Mouse (Mus musculus) MN1 (cell line): ENCODE data around the gene Ssr4.
"Not testable (repeated sequence)": the region's sequence is repeated elsewhere in the genome, so short reads cannot be mapped to it uniquely, and the experiment has no call there.

Experiments
- DNase-seq: peaks from one replicate; pipeline ENCODE4 v3.0.0-alpha.2; 2016; ENCODE audit warnings: low spot score

Ssr4 gene

DNA sequence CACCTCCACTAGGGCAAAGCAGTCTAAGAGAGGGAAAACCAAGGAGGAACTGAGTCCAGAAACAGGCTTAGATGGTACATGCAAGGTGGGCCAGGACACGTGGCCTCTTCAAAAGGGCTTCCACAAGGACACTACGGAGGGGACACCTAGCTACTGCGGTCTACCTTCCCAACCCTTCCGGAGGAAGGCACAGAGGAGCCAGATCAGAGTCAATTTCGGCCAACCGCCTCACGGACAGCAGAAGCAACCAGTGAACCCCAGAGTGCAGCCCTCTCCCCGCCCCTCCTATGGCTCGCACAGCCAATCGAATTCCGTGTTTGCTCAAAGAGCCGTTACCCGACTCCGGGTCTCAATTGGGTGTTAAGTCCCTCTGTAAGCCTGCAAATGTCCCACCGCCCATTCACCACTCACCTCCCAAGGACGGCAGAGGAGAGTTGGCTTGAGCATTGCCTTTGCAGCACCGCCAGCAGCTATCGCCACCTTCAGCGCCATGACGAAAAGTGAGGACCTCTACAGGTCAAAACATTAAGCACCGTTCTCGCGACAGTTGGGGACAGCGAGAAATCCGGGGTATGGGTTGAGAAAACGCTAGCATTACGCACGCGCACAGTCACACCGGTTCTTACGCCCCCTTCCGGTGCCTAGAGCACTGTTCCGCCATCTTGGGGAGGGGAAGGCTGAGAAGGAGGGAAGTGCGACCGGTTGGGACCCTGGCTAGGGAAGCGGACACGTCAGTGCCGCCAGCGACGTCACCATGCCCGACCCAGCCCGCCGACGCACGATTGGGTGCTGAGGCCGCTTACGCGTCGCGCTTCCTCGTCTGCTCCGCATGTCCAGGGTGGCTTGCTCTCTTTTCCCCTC lies at the start of gene Ssr4, which contains the start of gene Idh3g:
Ssr4 (plus strand) TSS at position 665 of the 861 bp plus-strand sequence.
Idh3g (minus strand) TSS at position 534 of the 861 bp plus-strand sequence.
- peak; percentile 97 for DNase-seq

DNA sequence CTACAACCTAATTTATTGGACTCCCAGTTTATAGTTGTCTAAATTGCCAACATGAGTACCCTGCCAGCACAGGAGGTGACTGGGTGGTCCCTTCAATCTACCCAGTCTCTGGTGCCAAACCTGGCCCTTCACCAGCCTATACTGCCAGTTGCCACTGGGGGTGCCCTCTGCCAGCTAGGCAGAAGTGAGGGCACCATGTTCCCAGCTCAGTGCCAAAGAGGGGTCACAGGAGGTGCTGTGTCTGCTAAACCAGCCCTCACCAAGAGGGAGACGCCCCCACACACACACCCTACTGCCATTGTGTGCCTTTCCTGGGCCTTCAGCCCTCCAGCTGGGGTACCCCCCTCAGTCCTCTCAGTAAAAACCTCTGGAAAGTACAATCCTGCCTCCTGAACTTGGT lies 48.7 kb upstream of the Ssr4 start:
- DNase-seq = no peak

DNA sequence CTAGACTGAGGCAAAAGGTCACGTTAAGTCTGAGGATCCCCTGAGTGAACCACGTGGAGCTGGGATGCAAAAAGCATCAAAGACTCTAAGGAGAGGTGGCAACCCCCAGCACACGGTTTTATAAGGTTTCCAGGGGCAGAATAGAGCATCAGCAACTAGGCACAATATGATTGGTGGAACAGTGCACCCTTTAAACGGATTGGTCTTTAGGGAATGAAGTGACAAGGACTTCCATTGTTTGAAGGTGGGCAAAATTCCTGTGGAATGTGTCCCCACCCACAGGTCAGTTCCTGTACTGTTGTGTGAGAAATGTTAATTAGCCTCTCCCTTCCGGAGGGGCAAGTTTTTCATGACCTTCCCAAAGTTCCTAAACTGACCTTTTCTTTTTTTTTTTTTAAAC lies 47.7 kb upstream of the Ssr4 start:
- no peak for DNase-seq

DNA sequence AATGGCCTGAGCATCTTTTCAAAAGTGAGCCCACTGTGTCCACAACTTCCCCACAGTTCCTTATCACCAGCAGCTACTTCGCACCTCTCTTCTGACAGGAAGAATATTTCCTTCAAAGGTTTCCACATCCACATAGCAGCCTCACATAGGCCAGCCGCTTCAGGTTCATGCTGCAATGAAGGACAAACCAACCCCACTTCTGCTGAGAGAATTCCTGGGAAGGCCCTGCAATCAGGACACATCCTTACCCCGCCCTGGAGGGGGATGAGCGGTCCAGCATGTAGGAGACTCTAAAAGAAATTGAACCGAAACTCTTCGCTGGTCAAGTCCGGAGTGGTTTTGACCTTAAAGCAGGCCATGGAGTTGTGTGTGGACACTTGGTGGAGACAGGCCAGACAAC lies 47.0 kb upstream of the Ssr4 start:
- DNase-seq = not testable (repeated sequence)

DNA sequence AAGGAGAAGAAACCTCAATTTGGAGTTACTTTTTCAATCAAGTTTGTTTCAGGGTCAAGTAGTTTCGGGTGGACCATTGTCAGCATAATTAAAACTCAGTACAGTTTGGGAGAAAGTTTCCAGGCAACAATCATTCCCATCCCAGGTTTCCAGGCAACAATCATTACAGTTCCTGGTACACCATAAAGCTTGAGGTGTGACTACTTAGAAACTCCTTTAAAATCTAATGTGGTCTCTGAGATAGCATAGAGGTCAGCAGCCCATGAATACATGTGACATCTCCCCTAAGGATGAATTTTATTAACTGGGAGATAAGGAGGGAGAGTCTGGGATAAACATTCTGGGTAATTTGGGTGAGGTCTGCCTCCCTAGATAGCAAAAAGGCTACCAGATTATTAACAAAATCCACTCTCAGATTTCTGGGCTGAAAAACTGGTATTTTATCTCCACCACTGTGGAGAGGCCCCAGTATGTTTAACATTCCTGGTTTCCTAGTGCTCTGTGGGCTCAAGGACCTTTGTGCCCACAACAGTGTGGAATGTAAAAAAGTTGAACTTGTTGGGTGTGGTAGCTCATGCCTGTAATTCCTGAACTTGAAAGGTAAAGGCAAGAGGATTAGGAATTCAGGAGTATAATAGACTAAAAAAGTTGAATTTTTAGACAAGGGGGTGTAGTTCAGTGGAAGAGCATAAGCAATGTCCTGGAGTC lies 41.9 kb upstream of the Ssr4 start:
- no peak for DNase-seq

DNA sequence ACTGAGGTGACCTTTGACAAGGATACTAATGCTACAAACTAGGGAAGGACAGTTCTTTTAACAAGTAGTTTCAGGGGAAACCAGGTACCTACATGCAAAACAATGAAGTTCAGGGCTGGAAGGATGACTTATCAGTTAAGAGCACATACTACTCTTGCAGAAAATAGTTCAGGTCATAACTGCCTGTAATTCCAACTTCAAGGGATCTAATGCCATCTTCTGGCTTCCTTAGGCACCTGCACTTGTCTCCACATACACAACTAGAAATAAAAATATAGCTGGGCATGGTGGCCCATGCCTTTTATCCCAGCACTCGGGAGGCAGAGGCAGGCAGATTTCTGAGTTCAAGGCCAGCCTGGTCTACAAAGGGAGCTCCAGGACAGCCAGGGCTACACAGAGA lies 37.9 kb upstream of the Ssr4 start:
- DNase-seq = no peak

DNA sequence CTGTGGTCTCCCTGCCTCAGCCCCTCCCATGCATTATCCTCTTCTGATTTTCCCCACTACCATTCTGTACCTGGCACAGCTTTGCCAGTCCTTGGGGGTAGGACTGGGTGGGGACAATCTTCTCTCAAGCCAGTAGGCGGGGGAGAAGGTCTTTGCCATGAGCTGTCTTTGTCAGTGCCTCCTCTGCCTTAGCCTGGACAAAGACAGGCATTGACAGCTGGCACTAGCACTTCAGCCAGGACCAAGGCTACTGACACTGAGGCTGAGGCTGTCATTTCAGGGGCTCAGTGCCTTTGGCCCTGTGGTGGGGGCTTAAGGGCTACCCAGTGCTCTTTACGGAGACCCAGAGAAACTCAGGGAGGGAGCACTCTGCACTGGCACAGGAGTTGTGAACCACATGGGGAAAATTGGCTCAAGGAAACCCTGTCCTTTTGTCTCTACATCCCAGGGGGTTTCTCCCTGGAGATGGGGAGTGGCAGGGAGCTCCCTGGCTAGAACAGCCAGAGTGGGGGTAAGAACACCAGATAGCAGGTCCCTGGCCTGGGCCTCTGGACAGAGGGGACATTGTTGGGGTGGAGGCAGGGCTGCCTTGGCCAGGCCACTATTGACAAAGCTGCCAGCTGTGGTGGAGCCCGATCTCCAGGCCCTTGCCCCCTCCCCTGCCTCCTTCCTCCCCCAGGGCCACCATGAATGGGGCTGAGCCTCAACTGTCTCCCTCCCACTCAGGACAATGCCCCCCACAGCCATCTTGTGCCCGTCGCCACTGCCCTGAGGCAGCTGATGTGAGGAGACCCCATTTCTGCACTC lies 30.3 kb upstream of the Ssr4 start, which contains the start of gene Plxnb3:
Plxnb3 (plus strand) TSS at position 757 of the 807 bp plus-strand sequence.
- DNase-seq = no peak

DNA sequence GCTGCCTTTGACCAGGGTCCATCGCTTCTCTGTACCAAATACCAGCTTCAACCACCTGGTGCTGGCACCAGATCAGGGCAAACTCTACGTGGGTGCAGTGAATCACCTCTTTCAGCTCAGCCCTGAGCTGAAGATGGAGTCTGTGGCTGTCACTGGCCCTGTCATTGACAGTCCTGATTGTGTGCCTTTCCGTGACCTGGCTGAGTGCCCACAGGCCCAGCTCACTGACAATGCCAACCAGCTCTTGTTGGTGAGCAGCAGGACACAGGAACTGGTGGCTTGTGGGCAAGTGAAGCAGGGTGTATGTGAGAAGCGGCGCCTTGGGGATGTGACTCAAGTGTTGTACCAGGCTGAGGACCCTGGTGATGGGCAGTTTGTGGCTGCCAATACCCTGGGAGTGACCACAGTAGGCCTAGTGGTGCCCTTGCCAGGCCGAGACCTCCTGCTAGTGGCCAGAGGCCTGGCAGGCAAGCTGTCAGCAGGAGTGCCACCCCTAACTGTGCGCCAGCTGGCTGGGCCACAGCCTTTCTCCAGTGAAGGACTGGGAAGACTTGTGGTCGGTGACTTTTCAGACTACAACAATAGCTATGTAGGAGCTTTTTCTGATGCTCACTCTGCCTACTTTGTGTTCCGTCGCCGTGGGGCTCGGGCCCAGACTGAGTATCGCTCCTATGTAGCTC lies 28.1 kb upstream of the Ssr4 start:
- no peak for DNase-seq

DNA sequence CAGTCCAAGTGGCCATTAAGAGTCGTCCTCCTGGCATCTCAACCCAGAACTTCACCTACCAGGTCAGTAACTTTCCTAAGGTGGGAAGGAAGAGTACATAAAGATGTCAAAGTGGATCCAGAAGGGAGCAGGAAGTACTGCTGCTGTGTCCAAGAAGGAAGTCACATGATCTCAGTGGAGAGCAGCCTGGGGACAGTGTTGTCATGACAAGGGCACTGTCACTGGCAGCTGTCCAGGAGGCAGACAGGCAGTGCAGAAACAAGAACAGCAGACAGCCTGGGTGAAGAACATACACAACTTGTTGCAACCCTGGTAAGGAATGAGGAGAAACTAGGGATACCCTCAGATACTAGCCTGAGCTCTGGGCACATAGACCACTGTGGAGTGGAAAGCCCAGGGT lies 21.5 kb upstream of the Ssr4 start:
- DNase-seq = no peak

DNA sequence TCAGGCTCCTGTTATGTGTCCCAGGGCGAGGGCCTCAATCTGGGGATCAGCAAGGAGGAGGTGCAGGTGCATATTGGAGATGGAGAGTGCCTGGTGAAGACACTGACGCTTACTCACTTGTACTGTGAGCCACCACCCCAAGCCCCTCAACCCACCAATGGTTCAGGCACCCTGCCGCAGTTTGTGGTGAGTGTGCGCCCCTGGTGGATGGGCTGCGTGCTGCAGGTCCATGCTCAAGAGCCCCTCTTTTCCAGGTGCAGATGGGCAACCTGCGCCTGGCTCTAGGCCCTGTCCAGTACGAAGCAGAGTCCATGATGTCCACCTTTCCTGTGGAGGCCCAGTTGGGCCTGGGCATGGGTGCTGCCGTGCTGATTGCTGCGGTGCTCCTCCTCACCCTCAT lies 19.6 kb upstream of the Ssr4 start:
- no peak for DNase-seq

DNA sequence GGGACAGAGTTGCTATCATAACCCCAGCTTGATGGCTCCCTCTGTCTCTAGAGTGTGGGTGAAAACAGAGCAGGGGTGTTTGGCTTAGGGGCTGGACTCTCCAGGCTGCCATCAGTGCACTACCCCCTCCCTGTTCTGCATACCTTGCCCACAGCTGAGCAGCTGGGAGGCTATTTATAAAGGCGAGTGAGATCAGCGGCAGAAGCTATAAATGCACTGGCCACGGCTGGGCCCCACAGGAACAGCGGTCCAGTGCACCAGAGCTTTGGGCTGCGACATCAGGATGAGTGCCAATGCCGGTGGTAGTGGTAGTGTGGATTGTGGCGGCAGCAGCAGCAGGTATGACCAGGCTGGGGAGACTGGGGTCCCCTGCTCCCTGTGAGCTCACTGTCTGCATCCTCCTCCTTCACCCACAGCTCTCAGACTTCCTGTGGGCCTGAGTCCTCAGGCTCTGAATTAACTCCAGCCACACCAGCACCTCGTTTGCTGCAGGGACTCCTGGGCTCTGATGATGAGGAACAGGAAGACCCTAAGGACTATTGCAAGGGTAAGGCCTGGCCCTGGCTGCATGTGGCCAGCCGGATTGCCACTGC lies 12.6 kb upstream of the Ssr4 start, which contains the start of gene Srpk3:
Srpk3 (plus strand) TSS at position 238 of the 593 bp plus-strand sequence.
- DNase-seq = no peak

DNA sequence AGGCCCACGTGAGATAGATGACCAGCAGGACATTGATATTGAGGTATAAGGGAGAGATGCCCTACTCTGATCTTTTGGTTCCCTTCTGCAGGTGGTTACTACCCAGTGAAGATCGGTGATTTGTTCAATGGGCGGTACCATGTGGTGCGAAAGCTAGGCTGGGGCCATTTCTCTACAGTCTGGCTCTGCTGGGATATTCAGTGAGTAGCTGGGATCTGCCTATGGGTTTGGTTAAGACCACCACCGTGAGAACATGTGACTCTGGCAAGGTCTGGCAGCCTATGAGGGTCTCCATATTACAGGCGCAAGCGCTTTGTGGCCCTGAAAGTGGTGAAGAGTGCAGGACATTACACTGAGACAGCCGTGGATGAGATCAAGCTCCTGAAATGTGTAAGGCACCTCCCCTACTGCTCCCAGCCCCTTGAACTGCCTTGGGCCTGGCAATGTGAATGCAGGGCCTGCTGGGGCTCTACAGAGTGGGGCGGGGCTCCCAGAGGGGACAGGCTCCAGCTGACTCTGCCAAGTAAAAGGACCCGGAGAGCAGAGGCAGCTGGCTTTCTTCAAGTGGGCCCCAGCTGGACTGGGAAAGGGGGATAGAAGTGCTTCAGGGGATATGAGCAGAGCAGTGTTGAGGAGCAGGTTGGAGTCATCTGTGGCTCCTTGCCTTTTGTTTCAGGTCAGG lies 11.9 kb upstream of the Ssr4 start:
- DNase-seq = peak; percentile 24

DNA sequence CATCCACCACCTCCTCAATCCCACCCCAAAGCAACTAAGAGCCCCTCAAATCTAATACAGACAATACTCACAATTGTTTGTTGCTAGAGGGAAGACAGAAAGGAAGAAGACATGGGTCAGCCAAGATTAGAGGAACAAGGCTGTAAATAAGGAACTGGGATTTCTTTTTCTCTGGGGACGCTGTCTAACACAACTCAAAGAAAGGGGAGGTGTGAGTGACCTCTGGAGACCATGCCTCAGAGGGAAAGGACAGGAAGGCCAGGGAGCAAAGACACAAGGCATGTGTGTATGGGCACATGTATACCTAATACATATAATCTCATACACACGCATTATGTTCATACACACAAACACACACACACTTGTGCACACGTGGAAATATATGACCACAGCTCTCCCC lies 4.6 kb upstream of the Ssr4 start:
- DNase-seq = no peak

DNA sequence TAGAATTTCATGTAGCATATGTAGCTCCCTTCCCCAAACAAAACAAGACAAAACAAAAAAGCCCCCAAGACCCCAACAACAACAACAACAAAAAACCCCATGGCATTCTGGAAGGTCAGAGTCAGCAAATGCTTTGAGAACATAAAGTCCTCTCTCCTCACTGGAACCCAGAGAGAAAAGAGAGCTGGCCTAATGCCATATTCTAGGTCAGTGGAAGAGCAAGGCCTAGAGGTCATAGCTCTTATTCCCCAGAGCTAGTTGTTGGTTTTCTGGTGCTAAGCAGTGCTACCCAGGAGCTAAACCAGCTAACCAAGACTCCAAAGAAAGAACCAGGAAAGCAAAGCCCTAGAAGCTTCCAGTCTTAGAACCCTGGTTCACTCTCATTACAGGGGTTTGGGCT lies 1.2 kb upstream of the Ssr4 start:
- DNase-seq = peak; percentile 18

DNA sequence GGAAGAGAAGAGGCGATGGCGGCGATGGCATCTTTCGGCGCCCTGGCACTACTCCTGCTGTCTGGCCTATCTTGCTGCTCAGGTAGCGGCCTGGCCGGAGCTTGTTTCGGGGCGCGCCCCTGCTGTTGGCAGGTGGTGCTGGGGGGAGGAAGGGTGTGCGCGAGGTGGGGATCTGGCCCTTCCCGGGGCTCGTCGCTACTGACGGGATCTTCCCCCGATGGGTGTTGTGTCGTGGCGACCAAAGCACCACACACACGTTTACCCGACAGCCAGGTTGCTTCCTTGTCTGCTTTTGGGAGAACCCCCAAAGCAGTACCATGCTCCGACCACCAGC lies 364 bp downstream of the Ssr4 start:
- no peak for DNase-seq

DNA sequence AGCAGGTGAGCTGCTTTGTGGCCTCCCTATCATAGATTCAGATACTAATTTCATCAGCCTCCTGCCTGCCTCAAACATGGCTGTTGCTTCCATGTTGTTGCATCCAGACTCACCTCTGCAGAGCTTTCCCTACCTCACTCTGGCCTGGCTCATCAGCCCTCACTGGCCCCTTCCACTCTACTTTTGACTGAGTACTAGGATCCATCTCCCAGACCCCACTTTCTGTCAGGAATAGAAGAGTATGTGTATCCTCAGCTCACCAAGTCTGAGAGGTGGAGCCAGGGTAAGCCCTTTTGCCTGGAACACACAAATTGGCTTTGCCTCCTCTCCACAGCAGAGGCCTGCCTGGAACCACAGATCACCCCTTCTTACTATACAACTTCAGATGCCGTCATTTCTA lies 1.7 kb downstream of the Ssr4 start:
- DNase-seq = no peak

DNA sequence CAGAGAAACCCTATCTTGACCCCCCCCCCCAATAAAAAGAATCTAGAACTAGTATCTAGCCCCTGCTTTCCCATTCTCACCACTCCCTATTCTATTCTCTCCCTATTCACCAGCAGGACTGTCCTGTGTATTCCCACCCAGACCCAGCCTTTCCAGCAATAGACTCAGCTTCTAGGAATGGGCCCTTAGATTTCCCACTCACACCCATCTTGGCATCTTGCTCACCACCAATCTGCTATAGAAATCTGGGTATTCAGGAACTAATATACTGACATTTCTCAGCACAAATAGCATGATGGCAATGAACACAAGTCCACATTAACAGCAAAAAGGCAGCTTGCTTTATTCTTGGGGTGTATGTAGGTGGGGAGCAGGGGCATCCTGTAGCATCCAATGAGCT lies 6.2 kb downstream of the Ssr4 start:
- DNase-seq = no peak

DNA sequence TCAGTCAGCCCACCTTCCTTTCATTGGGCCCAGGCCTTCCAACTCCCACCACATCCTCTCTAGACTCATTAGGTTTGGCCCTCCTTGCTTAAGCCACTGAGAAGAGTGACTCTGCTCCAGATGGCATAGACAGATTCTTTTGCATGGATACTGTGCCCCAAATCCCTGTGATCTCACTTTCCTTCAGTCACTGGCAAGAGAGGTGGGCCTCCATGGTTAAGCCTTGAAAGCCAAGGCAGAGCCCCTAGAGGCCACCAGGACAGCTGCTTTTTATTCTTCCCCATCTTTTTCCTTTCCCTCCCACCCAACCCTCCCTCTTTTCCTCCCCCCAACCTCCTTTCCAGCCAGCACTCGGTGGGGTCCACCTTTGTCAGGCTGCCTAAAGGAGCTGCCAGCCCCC lies 6.7 kb downstream of the Ssr4 start:
- no peak for DNase-seq

DNA sequence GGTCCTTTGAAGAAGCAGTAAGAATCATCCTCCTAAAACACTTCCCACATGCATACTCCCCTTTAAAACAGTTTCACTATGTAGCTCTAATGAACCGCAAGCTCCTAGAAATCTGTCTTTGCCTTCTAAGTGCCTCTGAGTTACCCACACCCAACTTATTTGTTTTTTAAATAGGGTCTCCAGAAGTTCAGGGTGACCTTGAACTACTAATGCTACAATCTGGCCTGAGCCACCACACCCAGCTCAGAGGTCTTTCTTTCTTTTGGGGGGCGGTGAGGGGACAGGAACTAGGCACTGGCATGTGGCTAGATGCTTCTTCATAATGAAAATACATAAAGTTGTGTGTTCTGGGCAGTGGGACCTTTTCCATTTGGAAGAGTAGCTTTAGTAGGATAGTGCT lies 10.7 kb downstream of the Ssr4 start:
- DNase-seq = no peak

DNA sequence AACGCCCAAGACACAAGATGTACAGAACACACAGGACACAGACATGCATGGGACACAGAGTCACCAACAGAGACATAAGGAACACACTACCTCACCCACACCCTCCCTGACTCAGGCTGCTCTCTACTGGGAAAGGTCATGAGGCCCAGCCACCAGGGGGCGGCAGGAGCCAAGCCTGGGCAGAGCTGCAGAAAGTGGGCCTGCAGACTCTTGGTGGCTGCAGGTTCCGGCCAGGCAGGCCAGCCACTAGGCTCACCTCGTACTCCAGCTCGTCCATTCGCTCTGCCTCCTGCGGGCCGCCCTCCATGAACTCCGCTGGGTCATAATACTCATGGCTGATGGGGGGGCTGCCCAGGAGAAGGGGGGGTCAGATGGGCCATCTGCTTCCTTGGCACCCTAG lies 11.7 kb downstream of the Ssr4 start:
- DNase-seq = peak; percentile 80

DNA sequence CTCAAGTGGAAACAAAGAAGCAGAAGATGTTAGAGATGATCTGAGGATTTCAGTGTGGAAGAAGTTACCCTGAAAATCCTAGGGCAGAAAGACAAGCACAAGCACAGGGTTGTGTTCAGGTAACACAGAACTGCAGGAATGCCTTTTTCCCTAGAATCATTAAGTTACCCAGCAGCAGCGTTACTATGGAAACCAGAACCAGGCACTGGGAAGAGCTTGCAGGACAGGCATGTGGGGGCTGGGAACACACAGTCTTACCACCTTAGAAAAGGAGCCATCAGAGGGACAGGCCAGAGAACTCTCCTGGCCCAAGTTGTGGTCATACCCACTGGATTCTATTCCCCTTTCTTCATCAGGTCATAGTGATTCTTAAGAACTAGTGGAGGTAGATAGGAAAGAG lies 19.0 kb downstream of the Ssr4 start:
- peak; percentile 21 for DNase-seq
